Mouse (Mus musculus): ENCODE results near the gene Scap.

DNA sequence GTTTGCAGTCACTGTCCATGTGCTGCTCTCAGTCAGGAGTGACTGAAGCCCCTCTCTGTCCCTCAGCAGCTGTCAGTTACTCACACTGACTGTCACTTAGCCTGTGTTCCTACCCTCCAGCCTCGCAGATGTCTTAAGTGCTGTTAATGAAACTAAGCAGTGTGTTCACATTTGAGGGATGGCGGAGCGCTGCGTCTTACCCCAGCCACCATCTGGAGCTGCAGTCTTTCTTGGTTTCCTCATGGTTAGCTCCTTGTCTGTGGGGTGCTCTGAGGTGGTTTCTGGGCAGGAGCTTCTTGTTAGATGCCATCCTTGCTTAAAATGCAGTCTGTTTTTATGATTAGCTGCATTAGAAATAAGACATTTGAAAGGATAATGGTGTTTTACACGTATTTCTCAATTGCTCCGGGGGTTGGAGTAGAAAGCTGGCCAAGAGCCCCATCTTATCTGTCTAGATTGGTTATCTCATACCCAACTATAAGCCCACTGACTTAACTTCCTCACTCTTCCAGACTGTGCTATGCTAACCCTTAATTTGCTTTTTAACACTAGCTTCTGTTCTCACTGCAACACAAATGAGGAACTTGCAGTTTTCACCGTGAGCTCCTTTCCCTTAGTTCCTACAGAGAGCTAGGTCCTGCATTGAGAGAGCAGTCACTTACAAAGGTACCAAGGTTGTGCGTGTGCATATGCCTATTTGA, 19.0 kb downstream of the Scap start:
- TF ChIP-seq POLR2A (IDR thresholded peaks at IDR 0.05; ENCODE audit: borderline replicate concordance, extremely low read depth, low read depth, low read length) (no peak), CTCF (IDR thresholded peaks at IDR 0.05; ENCODE audit: insufficient read depth, low read length) (no peak)

Data from lung, adult 2 months (tissue).